Mouse (Mus musculus) embryonic fibroblast, embryonic 13.5 days (primary cell): ENCODE results near the gene Nutf2. TPM values are rescaled to one million over a fixed set of nuclear protein-coding genes. Genes with fewer than 3 reads are reported as not detected.

Experiments
- H3K27ac ChIP-seq: 2 replicates; pipeline ENCODE4 v1.5.1; 2012; ENCODE audit warnings: low read length, control low read depth, inconsistent platforms; ENCODE audit not compliant: insufficient read depth
- H3K4me1 ChIP-seq: 2 replicates; pipeline ENCODE4 v1.6.1; 2011; ENCODE audit warnings: low read length; ENCODE audit not compliant: control insufficient read depth, insufficient read depth
- H3K4me3 ChIP-seq: 2 replicates; pipeline ENCODE4 v1.5.1; 2011; ENCODE audit warnings: mild to moderate bottlenecking, control low read depth, low read length; ENCODE audit not compliant: insufficient read depth
- CTCF ChIP-seq: IDR thresholded peaks from 2 replicates; pipeline ENCODE4 v1.5.1; 2011; ENCODE audit warnings: mild to moderate bottlenecking, control low read depth, low read length, moderate library complexity, borderline replicate concordance; ENCODE audit not compliant: insufficient read depth
- POLR2A ChIP-seq: IDR thresholded peaks from 2 replicates; pipeline ENCODE4 v1.6.1; 2011; ENCODE audit warnings: low read depth, mild to moderate bottlenecking, control low read depth, low read length, moderate library complexity
- polyA plus RNA-seq: library from polyadenylated mRNA; stranded (reverse); fragments of >200 nt; gene quantifications from 2 replicates; pipeline ENCODE4 v1.2.4, GENCODE M21; 2011; ENCODE audit warnings: low read depth; ENCODE audit not compliant: missing spikeins, insufficient read length

Gene Nutf2
- polyA plus RNA-seq, 1 experiment: 119 TPM

DNA sequence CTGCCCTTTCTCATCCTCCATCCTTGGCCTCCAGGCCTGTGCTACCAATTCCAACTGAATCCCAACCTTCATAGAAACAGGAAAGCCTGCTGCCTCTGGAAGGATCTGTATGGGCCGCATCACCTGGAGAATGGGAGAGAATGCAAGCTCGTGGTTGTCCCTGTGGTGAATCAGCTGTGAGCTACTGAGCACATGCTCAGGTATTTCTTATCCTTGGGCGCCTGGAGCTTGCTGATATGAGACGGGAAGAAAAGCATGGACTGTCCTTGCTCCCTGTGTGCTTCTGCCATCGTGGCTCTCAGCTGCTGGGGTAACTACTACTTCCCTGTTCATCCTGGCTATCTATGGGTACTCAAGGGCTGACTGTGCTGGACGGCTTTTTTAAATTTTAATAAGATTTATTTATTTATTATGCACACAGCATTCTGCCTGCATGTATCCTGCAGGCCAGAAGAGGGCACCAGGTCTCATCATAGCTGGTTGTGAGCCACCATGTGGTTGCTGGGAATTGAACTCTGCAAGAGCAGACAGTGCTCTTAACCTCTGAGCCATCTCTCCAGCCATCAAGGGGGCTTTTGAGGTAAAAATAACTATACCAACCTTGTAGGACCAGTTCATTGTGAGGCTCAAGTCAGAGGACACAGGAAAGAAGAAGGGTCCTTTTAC is 6.1 kb downstream of the Nutf2 start:
- Histone ChIP-seq H3K4me1 (peaks cover 5% of the 10 kb centered on the region; the same call in 1 of the 2 replicates), H3K4me3 (no peak overlapping the region), H3K27ac (no peak overlapping the region)
- peak; percentile 30; the same call in 1 of the 2 replicates for TF ChIP-seq CTCF
- TF ChIP-seq POLR2A: no peak

DNA sequence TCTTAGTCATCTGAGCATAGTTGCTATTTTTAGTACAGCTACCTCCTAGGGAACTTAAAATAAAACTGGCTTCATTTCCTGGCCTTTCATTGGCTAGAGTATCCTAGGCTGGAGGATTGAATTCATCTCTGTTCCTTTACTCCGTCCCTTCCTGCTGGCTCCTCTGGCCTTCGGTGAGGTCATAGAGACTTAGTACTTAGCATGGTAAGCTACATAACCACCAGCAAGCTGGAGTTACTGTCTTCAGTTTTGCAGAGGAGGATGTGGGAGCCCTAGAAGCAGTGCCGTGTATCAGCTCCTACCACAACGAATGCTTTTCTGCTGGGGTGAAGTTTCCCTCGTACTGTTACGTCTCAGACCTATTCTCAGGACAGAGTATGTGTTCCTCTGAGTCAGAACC is 13.9 kb downstream of the Nutf2 start:
- peaks cover 14% of the 10 kb centered on the region for H3K4me1 ChIP-seq
- no peak overlapping the region for H3K4me3 ChIP-seq

DNA sequence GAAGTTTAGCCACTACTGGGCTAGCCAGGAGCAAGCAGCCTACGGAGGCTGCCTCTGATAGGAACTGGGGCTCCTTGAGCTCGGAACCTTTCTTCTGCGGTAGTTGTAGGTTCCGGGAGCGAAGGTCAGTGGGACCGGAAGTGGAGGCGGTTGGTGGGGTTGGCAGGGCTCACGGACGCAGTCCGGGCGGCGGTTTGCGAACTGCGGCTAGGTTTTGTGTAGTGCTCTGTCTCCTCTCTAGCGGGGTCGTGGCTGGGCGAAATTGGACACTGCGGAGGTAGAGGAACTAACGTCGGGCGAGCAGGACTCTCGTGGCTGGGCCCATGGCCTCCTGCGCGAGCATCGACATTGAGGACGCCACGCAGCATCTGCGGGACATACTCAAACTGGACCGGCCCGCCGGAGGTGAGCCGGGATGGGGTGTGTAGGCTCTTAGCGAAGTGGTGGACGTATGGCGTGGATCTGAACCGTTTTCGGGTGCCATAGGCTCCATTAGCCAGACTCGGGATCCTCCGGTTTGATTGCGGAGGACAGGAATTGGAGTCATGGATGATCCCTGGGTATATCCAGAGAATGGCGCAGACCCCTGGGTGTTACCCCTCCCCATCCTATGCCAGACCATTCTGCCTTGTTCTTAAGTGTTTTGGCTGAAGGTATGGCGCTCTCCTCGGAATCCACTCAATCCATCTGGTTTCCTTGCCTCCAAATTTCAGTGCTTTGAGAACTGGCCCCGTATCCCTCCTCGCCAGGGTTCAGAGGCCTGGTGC is 20.6 kb downstream of the Nutf2 start, which contains the start of gene Edc4:
Gene Edc4 (plus strand): TSS at position 128 of the 767 bp plus-strand sequence.
- Histone ChIP-seq H3K4me3 (peak within 1 kb of the TSS; percentile 85), H3K4me1 (peaks cover 4% of the 10 kb centered on the region; the same call in 1 of the 2 replicates), H3K27ac (peak within 1 kb of the TSS; percentile 23)
- TF ChIP-seq CTCF (no peak), POLR2A (peak; percentile 93)

More for the DNA sequence above, 13.9 kb downstream of the Nutf2 start:
- H3K27ac ChIP-seq: peak overlapping the region; percentile 91
- TF ChIP-seq CTCF (no peak), POLR2A (no peak)

DNA sequence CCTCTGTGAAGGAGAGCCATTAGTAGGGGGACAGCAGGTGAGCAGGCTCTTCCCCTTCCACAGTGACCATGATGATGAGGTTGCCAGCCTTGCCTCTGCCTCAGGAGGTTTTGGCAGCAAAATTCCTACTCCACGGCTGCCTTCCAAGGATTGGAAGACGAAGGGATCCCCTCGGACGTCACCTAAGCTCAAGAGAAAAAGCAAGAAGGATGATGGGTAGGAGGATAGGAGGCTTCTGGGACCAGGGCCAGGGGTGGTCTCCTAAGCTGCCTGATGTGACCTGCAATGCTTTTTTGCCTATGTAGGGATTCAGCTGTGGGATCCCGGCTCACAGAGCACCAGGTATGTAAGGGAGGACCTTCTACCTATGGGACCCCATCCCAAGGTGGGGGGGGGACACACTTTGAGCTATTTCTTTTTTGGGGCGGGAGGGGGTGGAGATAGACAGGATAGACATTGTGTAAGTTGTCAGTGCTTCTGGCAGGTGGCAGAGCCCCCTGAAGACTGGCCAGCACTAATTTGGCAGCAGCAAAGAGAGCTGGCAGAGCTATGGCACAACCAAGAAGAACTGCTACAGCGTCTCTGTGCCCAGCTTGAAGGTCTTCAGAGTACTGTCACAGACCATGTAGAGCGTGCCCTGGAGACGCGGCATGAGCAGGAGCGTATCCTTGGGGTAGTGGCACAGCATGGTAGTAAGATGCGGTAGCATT is 29.5 kb downstream of the Nutf2 start:
- no peak overlapping the region for H3K4me3 ChIP-seq
- no peak overlapping the region for H3K27ac ChIP-seq
- TF ChIP-seq CTCF (no peak), POLR2A (no peak)
- no peaks in the 10 kb centered on the region for H3K4me1 ChIP-seq

DNA sequence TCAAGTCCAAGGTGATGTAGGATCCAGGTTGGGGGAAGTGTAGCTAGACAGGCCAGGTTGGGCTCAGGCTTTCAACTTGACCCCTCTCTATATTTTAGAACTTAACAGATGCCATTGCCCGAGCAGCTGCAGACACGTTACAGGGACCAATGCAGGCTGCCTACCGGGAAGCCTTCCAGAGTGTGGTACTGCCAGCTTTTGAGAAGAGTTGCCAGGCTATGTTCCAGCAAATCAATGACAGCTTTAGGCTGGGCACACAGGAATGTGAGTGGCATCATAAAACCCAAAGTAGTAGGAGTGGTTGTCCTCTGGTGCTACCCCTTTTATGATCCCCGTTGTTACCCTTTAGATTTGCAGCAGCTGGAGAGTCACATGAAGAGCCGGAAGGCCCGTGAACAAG is 30.5 kb downstream of the Nutf2 start:
- H3K4me1 ChIP-seq: no peaks in the 10 kb centered on the region
- no peak overlapping the region for H3K27ac ChIP-seq
- no peak overlapping the region for H3K4me3 ChIP-seq
- no peak for TF ChIP-seq CTCF
- no peak for TF ChIP-seq POLR2A

DNA sequence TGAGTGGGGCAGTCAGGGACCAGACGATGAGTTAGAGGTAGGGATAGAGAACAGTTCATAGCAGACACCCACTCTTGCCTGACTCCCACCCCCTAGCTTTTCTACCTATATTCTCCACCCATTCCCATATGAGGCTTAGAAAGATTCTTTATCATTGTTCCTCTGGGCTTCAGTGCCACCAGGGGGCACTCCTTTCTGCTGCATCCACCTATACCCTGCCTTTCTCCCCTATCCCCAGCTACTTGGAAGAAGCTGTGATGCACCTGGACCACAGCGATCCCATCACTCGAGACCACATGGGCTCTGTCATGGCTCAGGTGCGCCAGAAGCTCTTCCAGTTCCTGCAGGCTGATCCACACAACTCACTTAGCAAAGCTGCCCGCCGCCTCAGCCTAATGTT is 32.1 kb downstream of the Nutf2 start:
- Histone ChIP-seq H3K4me3 (no peak overlapping the region), H3K27ac (no peak overlapping the region), H3K4me1 (no peaks in the 10 kb centered on the region)
- no peak for TF ChIP-seq CTCF
- no peak for TF ChIP-seq POLR2A

DNA sequence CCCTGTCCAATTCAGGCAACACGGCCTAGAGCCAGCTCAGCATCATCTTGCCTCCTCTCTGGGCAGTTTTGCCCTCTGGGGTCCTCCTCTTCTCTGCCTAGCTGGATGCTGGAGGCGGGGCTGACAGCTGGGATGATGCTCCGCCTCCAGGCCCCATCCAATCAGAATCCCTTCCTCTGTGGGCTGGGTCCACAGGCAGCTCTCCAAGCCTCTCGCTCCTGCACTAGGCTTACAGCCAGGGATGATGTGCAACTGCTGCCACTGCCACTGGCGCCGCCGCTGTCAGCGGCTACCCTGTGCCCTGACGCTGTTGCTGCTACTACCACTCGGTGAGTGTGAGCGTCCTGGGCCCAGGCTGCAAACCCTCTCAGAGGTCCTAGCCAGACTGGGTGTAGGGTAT is 33.0 kb downstream of the Nutf2 start, which contains the start of gene Nrn1l:
Gene Nrn1l (plus strand): TSS at position 229 of the 400 bp plus-strand sequence.
- Histone ChIP-seq H3K4me3 (no peak within 1 kb of the TSS), H3K27ac (no peak within 1 kb of the TSS)

DNA sequence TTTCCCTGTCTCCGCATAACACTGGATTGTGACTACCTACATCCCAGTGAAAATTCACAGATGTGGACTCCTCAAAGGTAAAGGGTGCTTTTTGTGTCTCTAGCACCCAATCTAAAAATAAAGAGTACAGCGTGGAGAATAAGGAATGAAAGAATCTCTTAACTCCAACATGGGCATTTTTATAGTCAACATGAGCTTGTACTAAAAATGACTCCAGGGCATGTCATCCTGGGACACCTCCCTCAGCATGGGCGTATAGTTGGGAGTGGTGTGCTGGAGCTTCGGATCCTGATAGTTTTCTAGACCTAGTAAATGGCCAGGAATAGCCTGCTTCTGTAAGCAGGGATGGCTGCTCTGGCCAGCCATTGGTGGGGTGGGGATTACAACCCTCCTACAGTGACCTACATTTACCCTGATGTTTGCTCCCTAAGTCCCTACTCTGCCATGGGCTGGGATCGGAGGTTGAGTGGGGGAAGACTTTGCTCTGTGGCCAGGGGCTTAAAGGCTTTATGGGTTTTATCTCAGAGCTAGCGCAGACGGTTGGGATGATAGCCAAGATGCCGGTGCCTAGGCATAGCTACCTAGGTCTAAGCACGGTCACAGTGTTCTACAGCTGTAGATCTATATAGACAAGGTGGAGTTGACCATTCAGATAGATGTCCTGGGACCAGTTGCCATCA is 37.6 kb downstream of the Nutf2 start:
- no peak overlapping the region for H3K27ac ChIP-seq

More for the DNA sequence above, 33.0 kb downstream of the Nutf2 start, which contains the start of gene Nrn1l:
- TF ChIP-seq CTCF (no peak), POLR2A (no peak)
- no peaks in the 10 kb centered on the region for H3K4me1 ChIP-seq

More for the DNA sequence above, 37.6 kb downstream of the Nutf2 start:
- peaks cover 4% of the 10 kb centered on the region for H3K4me1 ChIP-seq
- no peak for TF ChIP-seq POLR2A
- no peak for TF ChIP-seq CTCF
- no peak overlapping the region for H3K4me3 ChIP-seq
